ENCODE assay signal across 8 mouse cellular contexts in the genomic region with DNA sequence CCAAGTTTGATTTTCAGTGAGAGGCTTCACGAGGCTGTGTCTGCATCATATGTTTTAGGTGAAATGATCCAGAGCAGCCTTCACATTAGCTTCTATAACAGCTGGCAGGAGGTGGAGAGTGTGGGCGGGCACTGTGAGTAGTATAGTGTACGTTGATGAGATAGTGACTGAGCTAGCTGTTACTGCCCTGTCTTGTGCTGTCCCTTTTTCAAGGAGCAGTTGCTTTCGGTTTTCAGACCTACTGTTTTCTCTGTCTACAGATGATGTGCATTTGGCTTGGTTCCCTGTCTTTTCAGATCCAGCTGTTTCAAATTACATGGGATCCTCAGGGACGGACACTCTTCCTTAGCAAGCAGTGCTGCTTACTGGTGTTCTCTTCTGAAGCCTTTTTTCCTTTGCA. TPM values are rescaled to one million over a fixed set of nuclear protein-coding genes. Genes with fewer than 3 reads are reported as not detected.
DNase-seq lines count a peak whose midpoint lies in the region; ATAC-seq lines count a peak whose summit lies in the region.

No protein-coding gene starts in this region.

- intact Hi-C loops in gastrocnemius, postnatal 14 days (cut with DNase I; ENCODE audit: low total_unique reads): no loop called here

- H3K9me3 ChIP-seq in intestine, embryonic 15.5 days: no peaks in the 10 kb centered on the region

- 0 out of 2 replicates have a peak overlapping the region, but pooled peaks have one; percentile 4 for H3K27ac ChIP-seq in intestine, embryonic 15.5 days

- H3K27me3 ChIP-seq in intestine, embryonic 15.5 days (replicated peaks): no peaks in the 10 kb centered on the region

- no peaks in the 10 kb centered on the region for H3K36me3 ChIP-seq in intestine, embryonic 15.5 days

- WGBS in intestine, embryonic 15.5 days: 26% methylated on average over 5 of the region's 5 CpGs

- peak; percentile 67 for ATAC-seq in frontal cortex, adult (ENCODE audit: low TSS enrichment)
- ATAC-seq in intestine, embryonic 15.5 days: peak; percentile 66

- peaks cover 16% of the 10 kb centered on the region; the same call in 1 of the 2 replicates for H3K4me1 ChIP-seq in intestine, embryonic 15.5 days (replicated peaks)

- no peak for DNase-seq in frontal cortex, postnatal 10 days (ENCODE audit: low spot score in 2 of 2)
- DNase-seq in NIH3T3 (ENCODE audit: low read depth): peak; percentile 85
- peak; percentile 23 for DNase-seq in gastrocnemius, postnatal 14 days
- DNase-seq in lung, postnatal 10 days: peak; percentile 59
- DNase-seq in thymus, adult 18-20 months: no peak
- DNase-seq in cerebellum, adult 9-11 months: no peak

- peak overlapping the region; percentile 25; the same call in 1 of the 2 replicates for H3K4me2 ChIP-seq in intestine, embryonic 15.5 days (replicated peaks)

- no peak overlapping the region for H3K4me3 ChIP-seq in intestine, embryonic 15.5 days (replicated peaks)

- H3K9ac ChIP-seq in intestine, embryonic 15.5 days: no peak overlapping the region

RNA-seq across cellular contexts. Expression of a gene that starts 19.5 kb away (rescaled TPM):
- total RNA-seq in gastrocnemius, postnatal 14 days (2021): 10 to 100 TPM; 12.2 to 15.7 TPM
- polyA plus RNA-seq in intestine, embryonic 15.5 days (2015; fragmentation: Nextera tagmentation; extraction: Ambion mirVana): 25.4 and 26.3 TPM in 2 replicates

RNA-seq across cellular contexts. Expression of a gene that starts 47.9 kb away (rescaled TPM):
- total RNA-seq in gastrocnemius, postnatal 14 days (2021): 100 to 1,000 TPM; 146 to 210 TPM
- 4.6 and 5.0 TPM in 2 replicates for polyA plus RNA-seq in intestine, embryonic 15.5 days (2015; fragmentation: Nextera tagmentation; extraction: Ambion mirVana)

Comparison
In these comparisons a context has a peak if more than half of its experiments do, and no peak if none do; other contexts are left out.
1. DNase-seq: peak in NIH3T3 (single experiment), gastrocnemius, postnatal 14 days (single experiment) and lung, postnatal 10 days (single experiment); none in frontal cortex, postnatal 10 days (0 of 2), thymus, adult 18-20 months (0 of 2) and cerebellum, adult 9-11 months (single experiment).